Mouse (Mus musculus): ENCODE measurements around the gene Frs2. TPM values are rescaled to one million over a fixed set of nuclear protein-coding genes. Genes with fewer than 3 reads are reported as not detected.

Frs2 gene
- 17.9 and 18.5 TPM in 2 replicates for polyA plus RNA-seq (2015; fragmentation: Nextera tagmentation; extraction: Ambion mirVana)

GRCm38 (mm10) chr10:117148361-117149003 lies at the start of gene Frs2:
Gene Frs2 (minus strand): TSS chr10:117148534.
- H3K27me3 ChIP-seq (replicated peaks; ENCODE audit: control insufficient read depth, insufficient read depth, low read length) = no peaks in the 10 kb centered on the region
- H3K4me2 ChIP-seq (replicated peaks; ENCODE audit: low read depth) = peak within 1 kb of the TSS; percentile 83
- H3K27ac ChIP-seq (ENCODE audit: low read depth, low read length) = peak within 1 kb of the TSS; percentile 93
- peaks cover 7% of the 10 kb centered on the region; the same call in 1 of the 2 replicates for H3K4me1 ChIP-seq (replicated peaks; ENCODE audit: control insufficient read depth, insufficient read depth, low read length)
- H3K9me3 ChIP-seq (ENCODE audit: control insufficient read depth) = no peaks in the 10 kb centered on the region
- ATAC-seq = peak; percentile 92
- H3K4me3 ChIP-seq (ENCODE audit: low read depth, low read length) = peak within 1 kb of the TSS; percentile 95
- H3K36me3 ChIP-seq (ENCODE audit: control insufficient read depth, insufficient read depth) = no peaks in the 10 kb centered on the region
- no peak for TF ChIP-seq CTCF (IDR thresholded peaks at IDR 0.05; ENCODE audit: low read depth)
- peak within 1 kb of the TSS; percentile 99 for H3K9ac ChIP-seq (ENCODE audit: low read depth, low read length)
- under 1% methylated on average over 57 of the region's 57 CpGs for WGBS

DNA sequence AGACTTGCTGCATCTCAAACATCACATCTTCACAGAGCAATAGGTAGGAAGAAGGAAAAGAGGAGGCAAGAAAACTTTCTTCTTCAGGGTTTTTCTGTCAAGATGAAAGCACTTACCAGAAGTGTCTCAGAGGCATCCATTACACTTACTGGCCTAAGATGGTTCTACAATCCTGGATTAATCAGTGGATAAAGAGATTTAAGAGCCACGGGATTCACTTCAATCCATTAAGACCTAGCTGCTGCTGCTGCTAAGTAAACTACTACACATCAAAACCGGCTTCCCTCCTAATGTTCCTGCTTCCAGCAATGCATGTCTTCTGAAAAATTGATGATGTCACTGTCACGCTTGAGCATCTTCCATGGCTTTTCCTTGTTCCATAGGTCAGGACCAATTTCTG lies 48.4 kb upstream of the Frs2 start:
- TF ChIP-seq CTCF (IDR thresholded peaks at IDR 0.05; ENCODE audit: low read depth) = no peak
- no peak overlapping the region for H3K4me3 ChIP-seq (ENCODE audit: low read depth, low read length)
- H3K9ac ChIP-seq (ENCODE audit: low read depth, low read length) = no peak overlapping the region
- no peaks in the 10 kb centered on the region for H3K36me3 ChIP-seq (ENCODE audit: control insufficient read depth, insufficient read depth)
- H3K27me3 ChIP-seq (replicated peaks; ENCODE audit: control insufficient read depth, insufficient read depth, low read length) = no peaks in the 10 kb centered on the region
- ATAC-seq = no peak
- WGBS = 84% methylated on average over 3 of the region's 3 CpGs
- no peak overlapping the region for H3K27ac ChIP-seq (ENCODE audit: low read depth, low read length)
- H3K4me2 ChIP-seq (replicated peaks; ENCODE audit: low read depth) = no peak overlapping the region
- no peaks in the 10 kb centered on the region for H3K9me3 ChIP-seq (ENCODE audit: control insufficient read depth)
- no peaks in the 10 kb centered on the region for H3K4me1 ChIP-seq (replicated peaks; ENCODE audit: control insufficient read depth, insufficient read depth, low read length)

DNA sequence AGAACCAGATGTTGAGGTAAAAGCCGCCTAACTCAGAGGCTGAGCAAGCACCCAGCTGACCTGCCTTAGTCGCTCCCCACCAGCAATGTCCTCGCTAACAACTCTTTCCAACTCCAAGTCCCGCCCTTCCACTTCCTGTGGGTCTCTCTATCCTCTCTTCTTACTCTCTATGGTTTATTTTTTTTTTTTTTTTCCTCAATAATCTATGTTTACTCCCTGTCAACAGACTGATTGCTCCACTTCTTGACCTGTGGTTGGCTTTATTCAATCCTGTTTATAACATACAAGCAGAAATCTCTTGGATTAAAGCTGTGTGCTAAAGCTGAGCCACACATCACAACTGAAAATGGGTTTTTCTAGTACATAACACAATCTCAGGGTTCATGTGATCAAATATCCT lies 47.4 kb upstream of the Frs2 start:
- no peak for TF ChIP-seq CTCF (IDR thresholded peaks at IDR 0.05; ENCODE audit: low read depth)
- 97% methylated on average over 4 of the region's 4 CpGs for whole genome bisulfite sequencing
- no peak overlapping the region for H3K27ac ChIP-seq (ENCODE audit: low read depth, low read length)
- no peak overlapping the region for H3K4me2 ChIP-seq (replicated peaks; ENCODE audit: low read depth)
- H3K9me3 ChIP-seq (ENCODE audit: control insufficient read depth) = no peaks in the 10 kb centered on the region
- H3K27me3 ChIP-seq (replicated peaks; ENCODE audit: control insufficient read depth, insufficient read depth, low read length) = no peaks in the 10 kb centered on the region
- H3K4me1 ChIP-seq (replicated peaks; ENCODE audit: control insufficient read depth, insufficient read depth, low read length) = no peaks in the 10 kb centered on the region
- H3K36me3 ChIP-seq (ENCODE audit: control insufficient read depth, insufficient read depth) = no peaks in the 10 kb centered on the region
- H3K9ac ChIP-seq (ENCODE audit: low read depth, low read length) = no peak overlapping the region
- no peak for ATAC-seq
- no peak overlapping the region for H3K4me3 ChIP-seq (ENCODE audit: low read depth, low read length)

GRCm38 (mm10) chr10:117195005-117195404 lies 46.7 kb upstream of the Frs2 start:
- Histone ChIP-seq H3K27ac (ENCODE audit: low read depth, low read length) (no peak overlapping the region), H3K27me3 (replicated peaks; ENCODE audit: control insufficient read depth, insufficient read depth, low read length) (no peaks in the 10 kb centered on the region), H3K4me2 (replicated peaks; ENCODE audit: low read depth) (no peak overlapping the region), H3K36me3 (ENCODE audit: control insufficient read depth, insufficient read depth) (no peaks in the 10 kb centered on the region), H3K9ac (ENCODE audit: low read depth, low read length) (no peak overlapping the region), H3K9me3 (ENCODE audit: control insufficient read depth) (no peaks in the 10 kb centered on the region), H3K4me3 (ENCODE audit: low read depth, low read length) (no peak overlapping the region), H3K4me1 (replicated peaks; ENCODE audit: control insufficient read depth, insufficient read depth, low read length) (no peaks in the 10 kb centered on the region)
- TF ChIP-seq CTCF (IDR thresholded peaks at IDR 0.05; ENCODE audit: low read depth) = no peak
- ATAC-seq = no peak
- 74% methylated on average over 12 of the region's 12 CpGs for WGBS

DNA sequence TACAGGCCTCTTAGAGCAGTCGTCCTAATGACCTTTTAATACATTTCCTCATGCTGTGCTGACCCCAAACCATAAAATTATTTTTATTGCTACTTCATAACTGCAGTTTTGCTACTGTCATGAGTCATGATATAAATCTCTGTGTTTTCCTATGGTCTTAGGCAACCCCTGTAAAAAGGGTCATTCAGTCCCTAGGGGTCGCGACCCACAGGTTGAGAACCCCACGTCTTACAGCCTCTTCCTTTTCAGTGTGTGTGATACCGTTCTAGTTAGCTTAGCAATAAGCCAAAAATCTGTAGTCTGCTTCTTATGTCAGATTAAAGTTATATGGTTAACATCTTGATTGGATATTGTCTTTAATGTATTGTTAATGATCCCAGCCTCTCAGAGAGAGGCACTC lies 45.0 kb upstream of the Frs2 start:
- 62% methylated on average over 5 of the region's 5 CpGs for WGBS
- no peak overlapping the region for H3K4me2 ChIP-seq (replicated peaks; ENCODE audit: low read depth)
- TF ChIP-seq CTCF (IDR thresholded peaks at IDR 0.05; ENCODE audit: low read depth) = no peak
- no peaks in the 10 kb centered on the region for H3K4me1 ChIP-seq (replicated peaks; ENCODE audit: control insufficient read depth, insufficient read depth, low read length)
- H3K36me3 ChIP-seq (ENCODE audit: control insufficient read depth, insufficient read depth) = no peaks in the 10 kb centered on the region
- no peaks in the 10 kb centered on the region for H3K9me3 ChIP-seq (ENCODE audit: control insufficient read depth)
- no peak overlapping the region for H3K4me3 ChIP-seq (ENCODE audit: low read depth, low read length)
- no peak overlapping the region for H3K9ac ChIP-seq (ENCODE audit: low read depth, low read length)
- H3K27me3 ChIP-seq (replicated peaks; ENCODE audit: control insufficient read depth, insufficient read depth, low read length) = no peaks in the 10 kb centered on the region
- no peak overlapping the region for H3K27ac ChIP-seq (ENCODE audit: low read depth, low read length)
- no peak for ATAC-seq

GRCm38 (mm10) chr10:117185399-117186089 lies 37.2 kb upstream of the Frs2 start:
- H3K27me3 ChIP-seq (replicated peaks; ENCODE audit: control insufficient read depth, insufficient read depth, low read length) = no peaks in the 10 kb centered on the region
- 0 out of 2 replicates have a peak, but pooled peaks cover 5% of the 10 kb centered on the region for H3K4me1 ChIP-seq (replicated peaks; ENCODE audit: control insufficient read depth, insufficient read depth, low read length)
- H3K36me3 ChIP-seq (ENCODE audit: control insufficient read depth, insufficient read depth) = no peaks in the 10 kb centered on the region
- no peak overlapping the region for H3K4me3 ChIP-seq (ENCODE audit: low read depth, low read length)
- H3K27ac ChIP-seq (ENCODE audit: low read depth, low read length) = no peak overlapping the region
- H3K9me3 ChIP-seq (ENCODE audit: control insufficient read depth) = no peaks in the 10 kb centered on the region
- H3K9ac ChIP-seq (ENCODE audit: low read depth, low read length) = no peak overlapping the region
- peak overlapping the region; percentile 41 for H3K4me2 ChIP-seq (replicated peaks; ENCODE audit: low read depth)
- TF ChIP-seq CTCF (IDR thresholded peaks at IDR 0.05; ENCODE audit: low read depth) = no peak
- ATAC-seq = no peak
- WGBS = 24% methylated on average over 9 of the region's 9 CpGs
